Mouse (Mus musculus) MEL (cell line): Measurements from ENCODE around the gene Fam120c. TPM values are rescaled to one million over a fixed set of nuclear protein-coding genes. Genes with fewer than 3 reads are reported as not detected.

Experiments
- DNase-seq: peaks from one replicate; pipeline ENCODE4 v3.0.0; 2011; ENCODE audit warnings: low read depth, low spot score
- H3K27ac ChIP-seq: 2 replicates; pipeline ENCODE4 v1.5.1; 2012; ENCODE audit warnings: low read depth, mild to moderate bottlenecking, control low read depth, low read length, moderate library complexity; ENCODE audit not compliant: control insufficient read depth
- H3K27me3 ChIP-seq, 2 experiments: fragments of 150-350 bp in 1 of 2; sonication (generic) in 1 of 2; 2 replicates each; pipeline ENCODE4 v1.6.1; 2012; ENCODE audit warnings: low read length in 2 of 2, mild to moderate bottlenecking in 2 of 2, improper control_type of control experiment in 1 of 2, moderate library complexity in 1 of 2; ENCODE audit not compliant: insufficient read depth in 2 of 2, control insufficient read depth in 1 of 2
- H3K36me3 ChIP-seq, 2 experiments: 2 replicates each; pipeline ENCODE4 v1.6.1; 2012 to 2014; ENCODE audit warnings: low read length in 2 of 2, improper control_type of control experiment in 1 of 2, inconsistent platforms in 1 of 2, mild to moderate bottlenecking in 1 of 2; ENCODE audit not compliant: insufficient read depth in 2 of 2, control insufficient read depth in 1 of 2
- H3K4me1 ChIP-seq, 2 experiments: fragments of 150-350 bp in 1 of 2; sonication (generic) in 1 of 2; 2 replicates each; pipeline ENCODE4 v1.6.1; 2012; ENCODE audit warnings: low read length in 2 of 2, improper control_type of control experiment in 1 of 2, mild to moderate bottlenecking in 1 of 2; ENCODE audit not compliant: insufficient read depth in 2 of 2, control insufficient read depth in 1 of 2
- H3K4me3 ChIP-seq, 2 experiments: fragments of 150-350 bp in 1 of 2; sonication (generic) in 1 of 2; 2 replicates each; pipeline ENCODE4 v1.5.1; 2012; ENCODE audit warnings: low read depth in 2 of 2, low read length in 2 of 2, mild to moderate bottlenecking in 2 of 2, moderate library complexity in 2 of 2, control low read depth in 1 of 2, improper control_type of control experiment in 1 of 2; ENCODE audit not compliant: control insufficient read depth in 1 of 2, insufficient read depth in 1 of 2
- H3K79me2 ChIP-seq: 2 replicates; pipeline ENCODE4 v1.6.1; 2012; ENCODE audit warnings: mild to moderate bottlenecking, low read length, moderate library complexity; ENCODE audit not compliant: control insufficient read depth, poor library complexity, insufficient read depth
- H3K9ac ChIP-seq: 2 replicates; pipeline ENCODE4 v1.6.1; 2012; ENCODE audit warnings: low read depth, mild to moderate bottlenecking, control low read depth, low read length, moderate library complexity; ENCODE audit not compliant: control insufficient read depth, poor library complexity, severe bottlenecking
- H3K9me3 ChIP-seq: fragments of 150-350 bp; sonication (generic); replicated peaks from 2 replicates; pipeline ENCODE4 v1.6.1; 2012; ENCODE audit warnings: mild to moderate bottlenecking, low read length, improper control_type of control experiment, moderate library complexity; ENCODE audit not compliant: insufficient read depth
- BHLHE40 ChIP-seq: IDR thresholded peaks from 2 replicates; pipeline ENCODE4 v1.6.1; 2012; ENCODE audit warnings: low read depth, mild to moderate bottlenecking, inconsistent platforms, low read length, improper control_type of control experiment, borderline replicate concordance
- CHD1 ChIP-seq: IDR thresholded peaks from 2 replicates; pipeline ENCODE4 v1.6.1; 2012; ENCODE audit warnings: low read depth, mild to moderate bottlenecking, inconsistent platforms, low read length, improper control_type of control experiment
- ELF1 ChIP-seq: IDR thresholded peaks from 2 replicates; pipeline ENCODE4 v1.6.1; 2014; ENCODE audit warnings: low read depth, mild to moderate bottlenecking, inconsistent platforms, low read length, improper control_type of control experiment, moderate library complexity
- EP300 ChIP-seq, 2 experiments: IDR thresholded peaks; 2 replicates each; pipeline ENCODE4 v1.6.1; 2011; ENCODE audit warnings: improper control_type of control experiment in 2 of 2, low read length in 2 of 2, low read depth in 1 of 2, mild to moderate bottlenecking in 1 of 2
- ETS1 ChIP-seq: IDR thresholded peaks from 2 replicates; pipeline ENCODE4 v1.6.1; 2012; ENCODE audit warnings: low read depth, mild to moderate bottlenecking, inconsistent platforms, low read length, improper control_type of control experiment, moderate library complexity
- GATA1 ChIP-seq: IDR thresholded peaks from 2 replicates; pipeline ENCODE4 v1.6.1; 2011; ENCODE audit warnings: low read depth, low read length, improper control_type of control experiment
- NELFE ChIP-seq: IDR thresholded peaks from 2 replicates; pipeline ENCODE4 v1.6.1; 2011; ENCODE audit warnings: low read depth, low read length, improper control_type of control experiment
- SMC3 ChIP-seq: IDR thresholded peaks from 2 replicates; pipeline ENCODE4 v1.6.1; 2011; ENCODE audit warnings: low read depth, low read length, improper control_type of control experiment
- TCF12 ChIP-seq: IDR thresholded peaks from 2 replicates; pipeline ENCODE4 v1.6.1; 2014; ENCODE audit warnings: low read depth, mild to moderate bottlenecking, inconsistent platforms, low read length, improper control_type of control experiment, moderate library complexity
- USF1 ChIP-seq: IDR thresholded peaks from 2 replicates; pipeline ENCODE4 v1.6.1; 2014; ENCODE audit warnings: low read depth, mild to moderate bottlenecking, inconsistent platforms, low read length, improper control_type of control experiment, moderate library complexity
- ZMIZ1 ChIP-seq: IDR thresholded peaks from 2 replicates; pipeline ENCODE4 v1.6.1; 2012; ENCODE audit warnings: low read depth, mild to moderate bottlenecking, inconsistent platforms, low read length, improper control_type of control experiment, moderate library complexity
- ZNF384 ChIP-seq: IDR thresholded peaks from 2 replicates; pipeline ENCODE4 v1.6.1; 2012; ENCODE audit warnings: low read depth, mild to moderate bottlenecking, inconsistent platforms, low read length, improper control_type of control experiment
- polyA plus RNA-seq, 2 experiments: library from polyadenylated mRNA; stranded (reverse) in 1 of 2; unstranded in 1 of 2; fragments of >175 nt in 1 of 2; fragments of >200 nt in 1 of 2; gene quantifications; 2 replicates each; pipeline versions ENCODE4 v1.2.1 to v1.2.4; 2012; ENCODE audit warnings: low replicate concordance in 2 of 2, low read depth in 1 of 2; ENCODE audit not compliant: insufficient read length in 2 of 2, insufficient read depth in 1 of 2, missing spikeins in 1 of 2
- total RNA-seq: library from RNA; depleted of rRNA; stranded (reverse); fragments of 300-350 nt; gene quantifications from 2 replicates; pipeline ENCODE4 v1.2.3, GENCODE M21; 2012

Fam120c gene
- total and polyA plus RNA-seq, 3 experiments: 7.6 to 35.3 (median 12.5) TPM

GRCm38 (mm10) chrX:151518181-151518580 is 174.2 kb downstream of the Fam120c start:
- H3K4me1 ChIP-seq: peaks cover 9 to 19% of the 10 kb centered on the region in 2 experiments
- H3K9me3 ChIP-seq: no peaks in the 10 kb centered on the region
- no peak overlapping the region for H3K4me3 ChIP-seq
- H3K27me3 ChIP-seq: no peaks in the 10 kb centered on the region
- H3K27ac ChIP-seq: no peak overlapping the region
- no peak for TF ChIP-seq BHLHE40
- no peak for TF ChIP-seq EP300 (IDR thresholded peaks at IDR 0.05; ENCODE audit: low read depth in 1 of 2, low read length in 2 of 2)
- no peak for TF ChIP-seq ETS1
- TF ChIP-seq TCF12: peak; percentile 31; the same call in 1 of the 2 replicates
- TF ChIP-seq ELF1: no peak
- TF ChIP-seq CHD1: no peak
- peak; percentile 78 for DNase-seq
- peaks cover 0 to 26% of the 10 kb centered on the region in 2 experiments; a peak in 2 of 4 replicates for H3K36me3 ChIP-seq
- no peak overlapping the region for H3K9ac ChIP-seq
- H3K79me2 ChIP-seq: peaks cover 12% of the 10 kb centered on the region

- H3K9me3 ChIP-seq: no peaks in the 10 kb centered on the region
- DNase-seq: no peak
- peaks cover 8 to 14% of the 10 kb centered on the region in 2 experiments for H3K4me1 ChIP-seq
- peak overlapping the region; percentile 76 for H3K9ac ChIP-seq
- peak overlapping the region; percentile 85 for H3K27ac ChIP-seq
- H3K36me3 ChIP-seq: peaks cover 5 to 22% of the 10 kb centered on the region in 2 experiments
- H3K27me3 ChIP-seq: no peaks in the 10 kb centered on the region
- H3K79me2 ChIP-seq: peaks cover 12% of the 10 kb centered on the region
- TF ChIP-seq ETS1 (peak; percentile 2; the same call in 1 of the 2 replicates), ZMIZ1 (peak; percentile 4), CHD1 (0 out of 2 replicates have a peak, but pooled peaks have one; percentile 7), GATA1 (peak; percentile 2; the same call in 1 of the 2 replicates), ZNF384 (peak; percentile 94), NELFE (no peak), USF1 (no peak), SMC3 (no peak), EP300 (IDR thresholded peaks at IDR 0.05; ENCODE audit: low read depth in 1 of 2, low read length in 2 of 2) (peak; percentile 4 to 48; a peak in 2 of 4 replicates)
- TF ChIP-seq, all 39 proteins: peak for 6
- H3K4me3 ChIP-seq: peak overlapping the region; percentile 53 to 78
These were observed 176.1 kb downstream of the Fam120c start for GRCm38 (mm10) chrX:151520127-151520457.
